Mouse (Mus musculus): ENCODE measurements at regions not wholly inside any gene's neighbourhood (a gene's known extent, or its start where the extent isn't known, plus 50 kb on each side); places are given as distances from the start of the nearest gene placed in this dataset.

GRCm38 (mm10) chr15:67977210-67977609 is 1476.5 kb upstream of the Lrrc6 start:
- H3K4me1 ChIP-seq (ENCODE audit: control insufficient read depth, insufficient read depth, low read length), result peaks cover 12% of the 10 kb centered on the region
- no peak overlapping the region for H3K4me3 ChIP-seq (ENCODE audit: insufficient read depth, low read length)
- TF ChIP-seq CTCF (IDR thresholded peaks at IDR 0.05; ENCODE audit: low read depth, low read length), result no peak
- peak overlapping the region; percentile 27; the same call in 1 of the 2 replicates for H3K27ac ChIP-seq (ENCODE audit: insufficient read depth, low read depth, low read length)

GRCm38 (mm10) chr15:67971998-67972397 is 1471.3 kb upstream of the Lrrc6 start:
- no peak overlapping the region for H3K27ac ChIP-seq (ENCODE audit: insufficient read depth, low read depth, low read length)
- H3K4me1 ChIP-seq (ENCODE audit: control insufficient read depth, insufficient read depth, low read length), result peaks cover 3% of the 10 kb centered on the region
- no peak overlapping the region for H3K4me3 ChIP-seq (ENCODE audit: insufficient read depth, low read length)
- TF ChIP-seq CTCF (IDR thresholded peaks at IDR 0.05; ENCODE audit: low read depth, low read length) (no peak), POLR2A (IDR thresholded peaks at IDR 0.05; ENCODE audit: borderline replicate concordance, low read depth, low read length) (no peak)

GRCm38 (mm10) chr15:67954216-67954615 is 1453.5 kb upstream of the Lrrc6 start:
- TF ChIP-seq CTCF (IDR thresholded peaks at IDR 0.05; ENCODE audit: low read depth, low read length), result no peak
- TF ChIP-seq POLR2A (IDR thresholded peaks at IDR 0.05; ENCODE audit: borderline replicate concordance, low read depth, low read length), result no peak
- Histone ChIP-seq H3K27ac (ENCODE audit: insufficient read depth, low read depth, low read length) (no peak overlapping the region), H3K4me1 (ENCODE audit: control insufficient read depth, insufficient read depth, low read length) (peaks cover 5% of the 10 kb centered on the region; the same call in 1 of the 2 replicates), H3K4me3 (ENCODE audit: insufficient read depth, low read length) (no peak overlapping the region)

- Histone ChIP-seq H3K27ac (ENCODE audit: insufficient read depth, low read depth, low read length) (no peak overlapping the region), H3K4me1 (ENCODE audit: control insufficient read depth, insufficient read depth, low read length) (peaks cover 5% of the 10 kb centered on the region; the same call in 1 of the 2 replicates), H3K4me3 (ENCODE audit: insufficient read depth, low read length) (no peak overlapping the region)
- no peak for TF ChIP-seq POLR2A (IDR thresholded peaks at IDR 0.05; ENCODE audit: borderline replicate concordance, low read depth, low read length)
- TF ChIP-seq CTCF (IDR thresholded peaks at IDR 0.05; ENCODE audit: low read depth, low read length), result no peak
Observed at GRCm38 (mm10) chr15:67950281-67951040, 1449.8 kb upstream of the Lrrc6 start.

GRCm38 (mm10) chr15:67944330-67945082 is 1443.8 kb upstream of the Lrrc6 start:
- no peak for TF ChIP-seq POLR2A (IDR thresholded peaks at IDR 0.05; ENCODE audit: borderline replicate concordance, low read depth, low read length)
- no peak for TF ChIP-seq CTCF (IDR thresholded peaks at IDR 0.05; ENCODE audit: low read depth, low read length)
- no peak overlapping the region for H3K4me3 ChIP-seq (ENCODE audit: insufficient read depth, low read length)

GRCm38 (mm10) chr15:67943046-67943445 is 1442.3 kb upstream of the Lrrc6 start:
- no peak overlapping the region for H3K27ac ChIP-seq (ENCODE audit: insufficient read depth, low read depth, low read length)
- H3K4me3 ChIP-seq (ENCODE audit: insufficient read depth, low read length), result no peak overlapping the region
- H3K4me1 ChIP-seq (ENCODE audit: control insufficient read depth, insufficient read depth, low read length), result no peaks in the 10 kb centered on the region; the same call in 1 of the 2 replicates
- TF ChIP-seq POLR2A (IDR thresholded peaks at IDR 0.05; ENCODE audit: borderline replicate concordance, low read depth, low read length) (no peak), CTCF (IDR thresholded peaks at IDR 0.05; ENCODE audit: low read depth, low read length) (no peak)

More at GRCm38 (mm10) chr15:67944330-67945082, 1443.8 kb upstream of the Lrrc6 start:
- no peak overlapping the region for H3K27ac ChIP-seq (ENCODE audit: insufficient read depth, low read depth, low read length)
- H3K4me1 ChIP-seq (ENCODE audit: control insufficient read depth, insufficient read depth, low read length), result no peaks in the 10 kb centered on the region

- H3K27ac ChIP-seq (ENCODE audit: insufficient read depth, low read depth, low read length), result no peak overlapping the region
- peaks cover 2% of the 10 kb centered on the region; the same call in 1 of the 2 replicates for H3K4me1 ChIP-seq (ENCODE audit: control insufficient read depth, insufficient read depth, low read length)
- TF ChIP-seq CTCF (IDR thresholded peaks at IDR 0.05; ENCODE audit: low read depth, low read length) (no peak), POLR2A (IDR thresholded peaks at IDR 0.05; ENCODE audit: borderline replicate concordance, low read depth, low read length) (no peak)
- no peak overlapping the region for H3K4me3 ChIP-seq (ENCODE audit: insufficient read depth, low read length)
Observed at GRCm38 (mm10) chr15:67940510-67940909, 1439.8 kb upstream of the Lrrc6 start.

- no peaks in the 10 kb centered on the region for H3K4me1 ChIP-seq (ENCODE audit: control insufficient read depth, insufficient read depth, low read length)
- no peak overlapping the region for H3K27ac ChIP-seq (ENCODE audit: insufficient read depth, low read depth, low read length)
- TF ChIP-seq CTCF (IDR thresholded peaks at IDR 0.05; ENCODE audit: low read depth, low read length), result no peak
- TF ChIP-seq POLR2A (IDR thresholded peaks at IDR 0.05; ENCODE audit: borderline replicate concordance, low read depth, low read length), result no peak
- H3K4me3 ChIP-seq (ENCODE audit: insufficient read depth, low read length), result no peak overlapping the region
Observed at GRCm38 (mm10) chr15:67924885-67925284, 1424.2 kb upstream of the Lrrc6 start.

- Histone ChIP-seq H3K4me3 (ENCODE audit: insufficient read depth, low read length) (no peak overlapping the region), H3K4me1 (ENCODE audit: control insufficient read depth, insufficient read depth, low read length) (peaks cover 38% of the 10 kb centered on the region), H3K27ac (ENCODE audit: insufficient read depth, low read depth, low read length) (no peak overlapping the region)
- no peak for TF ChIP-seq CTCF (IDR thresholded peaks at IDR 0.05; ENCODE audit: low read depth, low read length)
- TF ChIP-seq POLR2A (IDR thresholded peaks at IDR 0.05; ENCODE audit: borderline replicate concordance, low read depth, low read length), result no peak
Observed at GRCm38 (mm10) chr15:67907034-67907433, 1406.3 kb upstream of the Lrrc6 start.

GRCm38 (mm10) chr15:67905279-67905678 is 1404.6 kb upstream of the Lrrc6 start:
- no peak overlapping the region for H3K27ac ChIP-seq (ENCODE audit: insufficient read depth, low read depth, low read length)
- no peak overlapping the region for H3K4me3 ChIP-seq (ENCODE audit: insufficient read depth, low read length)
- TF ChIP-seq CTCF (IDR thresholded peaks at IDR 0.05; ENCODE audit: low read depth, low read length), result no peak
- no peak for TF ChIP-seq POLR2A (IDR thresholded peaks at IDR 0.05; ENCODE audit: borderline replicate concordance, low read depth, low read length)
- peaks cover 50% of the 10 kb centered on the region for H3K4me1 ChIP-seq (ENCODE audit: control insufficient read depth, insufficient read depth, low read length)
